Mouse (Mus musculus) left cerebral cortex, adult 11 months (tissue): ENCODE measurements around the gene Slc3a1.

Experiments
- DNase-seq: peaks from one replicate; pipeline ENCODE4 v3.0.0; 2022; ENCODE audit warnings: low spot score

The Slc3a1 gene

GRCm38 (mm10) chr17:85028093-85028739 is at the start of gene Slc3a1:
Gene Slc3a1, plus strand, starts transcription at chr17:85028376.
- DNase-seq: no peak

GRCm38 (mm10) chr17:84981721-84982120 is 46.5 kb upstream of the Slc3a1 start:
- DNase-seq: no peak

GRCm38 (mm10) chr17:84982735-84983134 is 45.4 kb upstream of the Slc3a1 start:
- no peak for DNase-seq

GRCm38 (mm10) chr17:84986368-84986767 is 41.8 kb upstream of the Slc3a1 start:
- no peak for DNase-seq

- DNase-seq: no peak
These were observed 40.3 kb upstream of the Slc3a1 start for GRCm38 (mm10) chr17:84987834-84988410.

- no peak for DNase-seq
These were observed 39.7 kb upstream of the Slc3a1 start for GRCm38 (mm10) chr17:84988514-84988913.

GRCm38 (mm10) chr17:84995844-84996243 is 32.3 kb upstream of the Slc3a1 start:
- no peak for DNase-seq

- DNase-seq: no peak
These were observed 30.5 kb upstream of the Slc3a1 start for GRCm38 (mm10) chr17:84997639-84998038.

- no peak for DNase-seq
These were observed 28.5 kb upstream of the Slc3a1 start for GRCm38 (mm10) chr17:84999636-85000035.

GRCm38 (mm10) chr17:85013485-85013884 is 14.7 kb upstream of the Slc3a1 start:
- no peak for DNase-seq

- no peak for DNase-seq
These were observed 13.5 kb upstream of the Slc3a1 start for GRCm38 (mm10) chr17:85014632-85015031.

- DNase-seq: no peak
These were observed 9.8 kb upstream of the Slc3a1 start for GRCm38 (mm10) chr17:85018344-85018743.

- DNase-seq: no peak
These were observed 9.4 kb upstream of the Slc3a1 start for GRCm38 (mm10) chr17:85018794-85019193.

GRCm38 (mm10) chr17:85020343-85020742 is 7.8 kb upstream of the Slc3a1 start:
- DNase-seq: no peak

GRCm38 (mm10) chr17:85023247-85024167 is 4.7 kb upstream of the Slc3a1 start:
- peak; percentile 56 for DNase-seq

GRCm38 (mm10) chr17:85024237-85024636 is 3.9 kb upstream of the Slc3a1 start:
- no peak for DNase-seq

GRCm38 (mm10) chr17:85025151-85025550 is 3.0 kb upstream of the Slc3a1 start:
- no peak for DNase-seq

- DNase-seq: no peak
These were observed 1.7 kb upstream of the Slc3a1 start for GRCm38 (mm10) chr17:85026436-85026835.

- DNase-seq: no peak
These were observed 929 bp upstream of the Slc3a1 start for GRCm38 (mm10) chr17:85027247-85027646.

GRCm38 (mm10) chr17:85028797-85029196 is 621 bp downstream of the Slc3a1 start:
- DNase-seq: no peak

- no peak for DNase-seq
These were observed 2.5 kb downstream of the Slc3a1 start for GRCm38 (mm10) chr17:85030651-85031050.

GRCm38 (mm10) chr17:85033087-85033486 is 4.9 kb downstream of the Slc3a1 start:
- no peak for DNase-seq

- no peak for DNase-seq
These were observed 5.9 kb downstream of the Slc3a1 start for GRCm38 (mm10) chr17:85034068-85034467.
